Mouse (Mus musculus): ENCODE data around the gene Kctd12.

Gene Kctd12

GRCm38 (mm10) chr14:102965841-102966240, 16.6 kb downstream of the Kctd12 start:
- peak in 1 of 2 experiments; percentile 26 for DNase-seq (ENCODE audit: low spot score in 2 of 2)

- no peak for DNase-seq (ENCODE audit: low spot score in 2 of 2)
Measured at GRCm38 (mm10) chr14:102962019-102962418, 20.4 kb downstream of the Kctd12 start.

GRCm38 (mm10) chr14:102953511-102953910, 28.9 kb downstream of the Kctd12 start:
- no peak for DNase-seq (ENCODE audit: low spot score in 2 of 2)

GRCm38 (mm10) chr14:102951974-102952373, 30.5 kb downstream of the Kctd12 start:
- DNase-seq (ENCODE audit: low spot score in 2 of 2) = no peak

- DNase-seq (ENCODE audit: low spot score in 2 of 2) = no peak
Measured at GRCm38 (mm10) chr14:102947796-102948195, 34.6 kb downstream of the Kctd12 start.

- DNase-seq (ENCODE audit: low spot score in 2 of 2) = no peak
Measured at GRCm38 (mm10) chr14:102942222-102942843, 40.1 kb downstream of the Kctd12 start.

GRCm38 (mm10) chr14:102934878-102935277, 47.6 kb downstream of the Kctd12 start:
- DNase-seq (ENCODE audit: low spot score in 2 of 2) = peak; percentile 11 to 36

- no peak for DNase-seq (ENCODE audit: low spot score in 2 of 2)
Measured at GRCm38 (mm10) chr14:102930933-102931332, 51.5 kb downstream of the Kctd12 start.

- no peak for DNase-seq (ENCODE audit: low spot score in 2 of 2)
Measured at GRCm38 (mm10) chr14:102929545-102929944, 52.9 kb downstream of the Kctd12 start.

- DNase-seq (ENCODE audit: low spot score in 2 of 2) = no peak
Measured at GRCm38 (mm10) chr14:102927847-102928466, 54.5 kb downstream of the Kctd12 start.

All from frontal cortex, postnatal 36 days (tissue).